Mouse (Mus musculus) E14TG2a.4 (cell line): Measurements from ENCODE around the gene Itgb3.

Experiments used
- CTCF ChIP-seq: conservative IDR thresholded peaks from 2 replicates; pipeline ENCODE4 v1.5.1; 2014; ENCODE audit warnings: low read length
- POU5F1 ChIP-seq: IDR thresholded peaks from 2 replicates; pipeline ENCODE4 v1.6.1; 2014; ENCODE audit warnings: low read length, borderline replicate concordance

- TF ChIP-seq CTCF: no peak
- TF ChIP-seq POU5F1: no peak
Measured at GRCm38 (mm10) chr11:104579575-104579974, 28.2 kb upstream of the Itgb3 start.
